Mouse (Mus musculus): Measurements from ENCODE around the gene Nrp2. TPM values are rescaled to one million over a fixed set of nuclear protein-coding genes. Genes with fewer than 3 reads are reported as not detected.

The Nrp2 gene
- total and polyA plus RNA-seq, 3 experiments: not detected

DNA sequence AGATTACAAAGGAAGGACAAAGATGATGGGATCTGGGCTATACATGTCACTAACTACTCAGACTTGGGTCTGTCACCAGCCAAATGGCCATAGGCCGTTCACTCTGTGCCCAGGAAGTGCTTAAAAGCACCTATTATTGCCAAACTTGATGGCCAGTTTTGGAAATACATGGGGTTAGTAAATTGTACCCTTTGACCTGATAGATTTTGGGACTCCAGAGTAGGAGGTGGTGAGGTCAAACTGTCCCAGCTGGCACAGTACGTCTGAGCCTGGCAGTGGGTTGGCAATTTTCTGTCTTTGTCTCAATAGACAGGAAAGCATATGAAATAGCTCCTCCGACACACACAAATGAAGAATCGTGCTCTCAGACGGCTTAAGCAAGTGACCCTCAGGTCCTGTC lies 20.8 kb downstream of the Nrp2 start:
- no peak overlapping the region for H3K27ac ChIP-seq (ENCODE audit: control insufficient read depth, low read depth, low read length)
- H3K27me3 ChIP-seq (ENCODE audit: control insufficient read depth in 1 of 2, insufficient read depth in 2 of 2, low read length in 2 of 2): no peaks in the 10 kb centered on the region
- H3K4me1 ChIP-seq (ENCODE audit: control insufficient read depth in 1 of 2, insufficient read depth in 2 of 2, low read length in 2 of 2): no peaks in the 10 kb centered on the region
- no peak for DNase-seq (ENCODE audit: low read depth, low spot score)
- TF ChIP-seq JUND (IDR thresholded peaks at IDR 0.05; ENCODE audit: low read depth, low read length) (no peak), TCF12 (IDR thresholded peaks at IDR 0.05; ENCODE audit: low read depth, low read length) (no peak), RCOR1 (IDR thresholded peaks at IDR 0.05; ENCODE audit: low read depth, low read length) (no peak), CHD2 (IDR thresholded peaks at IDR 0.05; ENCODE audit: low read length) (no peak), ETS1 (IDR thresholded peaks at IDR 0.05; ENCODE audit: low read depth, low read length) (no peak), USF1 (IDR thresholded peaks at IDR 0.05; ENCODE audit: low read depth, low read length) (no peak), MAX (IDR thresholded peaks at IDR 0.05; ENCODE audit: low read length) (no peak), GATA1 (IDR thresholded peaks at IDR 0.05; ENCODE audit: low read depth, low read length) (no peak), NRF1 (IDR thresholded peaks at IDR 0.05; ENCODE audit: insufficient read depth, low read depth, low read length, poor library complexity, severe bottlenecking) (no peak), MEF2A (IDR thresholded peaks at IDR 0.05; ENCODE audit: extremely low read depth, insufficient replicate concordance, low read depth, low read length, poor library complexity, severe bottlenecking) (no peak), ELF1 (IDR thresholded peaks at IDR 0.05; ENCODE audit: low read depth, low read length) (no peak), POLR2AphosphoS5 (IDR thresholded peaks at IDR 0.05; ENCODE audit: borderline replicate concordance, low read depth, low read length) (no peak)
- no peak overlapping the region for H3K9ac ChIP-seq (ENCODE audit: control insufficient read depth, low read depth, low read length, poor library complexity, severe bottlenecking)
- no peaks in the 10 kb centered on the region for H3K79me2 ChIP-seq (ENCODE audit: control insufficient read depth, insufficient read depth, low read length, poor library complexity)
- no peaks in the 10 kb centered on the region for H3K36me3 ChIP-seq (ENCODE audit: control insufficient read depth in 1 of 2, insufficient read depth in 2 of 2, low read length in 2 of 2)
- no peak overlapping the region for H3K4me3 ChIP-seq (ENCODE audit: control insufficient read depth in 1 of 2, insufficient read depth in 1 of 2, low read depth in 2 of 2, low read length in 2 of 2)
- no peaks in the 10 kb centered on the region for H3K9me3 ChIP-seq (replicated peaks; ENCODE audit: insufficient read depth, low read length)

GRCm38 (mm10) chr1:62724461-62725021 lies 21.5 kb downstream of the Nrp2 start:
- H3K9me3 ChIP-seq (replicated peaks; ENCODE audit: insufficient read depth, low read length): no peaks in the 10 kb centered on the region
- no peaks in the 10 kb centered on the region for H3K4me1 ChIP-seq (ENCODE audit: control insufficient read depth in 1 of 2, insufficient read depth in 2 of 2, low read length in 2 of 2)
- no peak overlapping the region for H3K4me3 ChIP-seq (ENCODE audit: control insufficient read depth in 1 of 2, insufficient read depth in 1 of 2, low read depth in 2 of 2, low read length in 2 of 2)
- no peak overlapping the region for H3K9ac ChIP-seq (ENCODE audit: control insufficient read depth, low read depth, low read length, poor library complexity, severe bottlenecking)
- no peak overlapping the region for H3K27ac ChIP-seq (ENCODE audit: control insufficient read depth, low read depth, low read length)
- TF ChIP-seq CHD1 (IDR thresholded peaks at IDR 0.05; ENCODE audit: low read depth, low read length) (no peak), CHD2 (IDR thresholded peaks at IDR 0.05; ENCODE audit: low read length) (no peak)
- no peaks in the 10 kb centered on the region for H3K79me2 ChIP-seq (ENCODE audit: control insufficient read depth, insufficient read depth, low read length, poor library complexity)
- DNase-seq (ENCODE audit: low read depth, low spot score): no peak
- H3K36me3 ChIP-seq (ENCODE audit: control insufficient read depth in 1 of 2, insufficient read depth in 2 of 2, low read length in 2 of 2): no peaks in the 10 kb centered on the region
- H3K27me3 ChIP-seq (ENCODE audit: control insufficient read depth in 1 of 2, insufficient read depth in 2 of 2, low read length in 2 of 2): no peaks in the 10 kb centered on the region

DNA sequence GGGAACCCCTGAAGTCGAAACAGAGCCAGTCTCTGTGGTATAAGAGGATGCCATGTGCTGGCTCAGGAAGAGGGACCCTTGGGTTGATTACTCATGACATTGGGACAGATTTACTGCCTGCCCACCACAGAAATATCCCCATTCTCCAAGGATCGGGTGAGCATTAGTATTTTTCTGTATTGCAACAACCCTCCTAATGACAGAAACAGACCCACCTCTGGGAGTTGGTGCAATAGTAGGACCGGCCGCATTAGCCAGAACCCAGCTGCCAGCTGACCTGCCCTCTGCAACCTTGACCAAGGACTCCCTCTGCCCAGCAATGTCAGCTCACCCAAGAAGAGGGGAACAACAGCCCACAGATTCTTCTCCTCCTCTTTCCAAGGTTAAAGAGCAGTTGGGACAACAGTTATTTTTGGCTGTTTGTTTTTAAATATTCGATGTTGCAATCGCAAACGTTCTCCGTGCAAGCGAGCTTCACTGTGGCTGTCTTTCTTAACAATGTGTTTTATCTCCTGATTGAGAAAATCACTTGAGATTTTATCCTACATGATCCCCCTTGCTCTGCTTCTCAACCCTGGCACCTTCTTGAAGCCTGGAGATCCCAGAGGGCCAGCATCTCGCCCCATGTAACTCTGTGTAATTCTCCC lies 22.1 kb downstream of the Nrp2 start:
- Histone ChIP-seq H3K27me3 (ENCODE audit: control insufficient read depth in 1 of 2, insufficient read depth in 2 of 2, low read length in 2 of 2) (no peaks in the 10 kb centered on the region), H3K4me1 (ENCODE audit: control insufficient read depth in 1 of 2, insufficient read depth in 2 of 2, low read length in 2 of 2) (no peaks in the 10 kb centered on the region), H3K79me2 (ENCODE audit: control insufficient read depth, insufficient read depth, low read length, poor library complexity) (no peaks in the 10 kb centered on the region), H3K4me3 (ENCODE audit: control insufficient read depth in 1 of 2, insufficient read depth in 1 of 2, low read depth in 2 of 2, low read length in 2 of 2) (no peak overlapping the region), H3K27ac (ENCODE audit: control insufficient read depth, low read depth, low read length) (no peak overlapping the region), H3K36me3 (ENCODE audit: control insufficient read depth in 1 of 2, insufficient read depth in 2 of 2, low read length in 2 of 2) (no peaks in the 10 kb centered on the region), H3K9me3 (replicated peaks; ENCODE audit: insufficient read depth, low read length) (no peaks in the 10 kb centered on the region), H3K9ac (ENCODE audit: control insufficient read depth, low read depth, low read length, poor library complexity, severe bottlenecking) (no peak overlapping the region)
- TF ChIP-seq TAL1 (IDR thresholded peaks at IDR 0.05; ENCODE audit: low read length) (no peak), ZMIZ1 (IDR thresholded peaks at IDR 0.05; ENCODE audit: low read depth, low read length) (no peak), GABPA (IDR thresholded peaks at IDR 0.05; ENCODE audit: low read depth, low read length) (no peak), SIN3A (IDR thresholded peaks at IDR 0.05; ENCODE audit: low read length) (no peak), JUND (IDR thresholded peaks at IDR 0.05; ENCODE audit: low read depth, low read length) (no peak), ZNF384 (IDR thresholded peaks at IDR 0.05; ENCODE audit: low read depth, low read length) (no peak), HCFC1 (IDR thresholded peaks at IDR 0.05; ENCODE audit: low read depth, low read length) (no peak), TBP (IDR thresholded peaks at IDR 0.05; ENCODE audit: low read depth, low read length) (no peak), USF1 (IDR thresholded peaks at IDR 0.05; ENCODE audit: low read depth, low read length) (no peak), CTCF (IDR thresholded peaks at IDR 0.05 in 2 of 3, conservative IDR thresholded peaks at IDR 0.05 in 1 of 3; ENCODE audit: control insufficient read depth in 1 of 3, insufficient read depth in 1 of 3, low read depth in 2 of 3, low read length in 3 of 3, poor library complexity in 1 of 3, severe bottlenecking in 1 of 3) (no peak), MYC (IDR thresholded peaks at IDR 0.05; ENCODE audit: low read depth, low read length) (no peak)
- DNase-seq (ENCODE audit: low read depth, low spot score): no peak
